Mouse (Mus musculus) liver, adult 2 months (tissue): ENCODE results near the gene Rasgrf1.

Source experiments
- CTCF ChIP-seq: fragments of 200-500 bp; IDR thresholded peaks from 2 replicates; pipeline ENCODE4 v1.5.1; 2011; ENCODE audit warnings: low read depth, low read length, control low read depth
- POLR2A ChIP-seq: fragments of 200-500 bp; IDR thresholded peaks from 2 replicates; pipeline ENCODE4 v1.6.1; 2011; ENCODE audit warnings: low read length, control low read depth; ENCODE audit not compliant: insufficient read depth; ENCODE audit errors: extremely low read depth

GRCm38 (mm10) chr9:89881552-89881951 lies 28.2 kb upstream of the Rasgrf1 start:
- TF ChIP-seq POLR2A = no peak
- TF ChIP-seq CTCF = no peak
